Mouse (Mus musculus) neutrophil, adult 5-6 weeks (primary cell): ENCODE results near the gene Fntb. TPM values are rescaled to one million over a fixed set of nuclear protein-coding genes. Genes with fewer than 3 reads are reported as not detected.
A peak's percentile ranks its signal among the peaks of the same experiment; 100 is the strongest.

ENCODE experiments used
- ATAC-seq: fragments of 151-379, 151-347 bp; 2 replicates; pipeline ENCODE4 v1.8.0; 2017; ENCODE audit warnings: mild to moderate bottlenecking, moderate TSS enrichment; ENCODE audit not compliant: insufficient number of reproducible peaks, poor library complexity, low FRiP score, severe bottlenecking; ENCODE audit errors: extremely low read depth
- total RNA-seq: library from RNA; stranded (forward); fragments of 200-1000 nt; gene quantifications from 2 replicates; pipeline ENCODE4 v1.2.3, GENCODE M21; 2017

Gene Fntb
- total RNA-seq, 1 experiment from 2014 or later, result 6.2 TPM

- no peak for ATAC-seq
Observed at GRCm38 (mm10) chr12:76931739-76932687, 166.6 kb downstream of the Fntb start.

GRCm38 (mm10) chr12:76932688-76933060, 167.3 kb downstream of the Fntb start:
- ATAC-seq, result no peak

GRCm38 (mm10) chr12:76934438-76934837, 169.0 kb downstream of the Fntb start:
- no peak for ATAC-seq

GRCm38 (mm10) chr12:76936211-76936610, 170.8 kb downstream of the Fntb start:
- 0 out of 2 replicates have a peak, but pooled peaks have one; percentile 16 for ATAC-seq

- no peak for ATAC-seq
Observed at GRCm38 (mm10) chr12:76938013-76938412, 172.6 kb downstream of the Fntb start.

GRCm38 (mm10) chr12:76941524-76941923, 176.1 kb downstream of the Fntb start:
- no peak for ATAC-seq

GRCm38 (mm10) chr12:76942476-76942875, 177.1 kb downstream of the Fntb start:
- no peak for ATAC-seq

GRCm38 (mm10) chr12:76943046-76943445, 177.7 kb downstream of the Fntb start:
- no peak for ATAC-seq

GRCm38 (mm10) chr12:76943466-76943865, 178.1 kb downstream of the Fntb start:
- ATAC-seq, result no peak

GRCm38 (mm10) chr12:76947487-76947886, 182.1 kb downstream of the Fntb start:
- no peak for ATAC-seq

- ATAC-seq, result no peak
Observed at GRCm38 (mm10) chr12:76948185-76948584, 182.8 kb downstream of the Fntb start.

- peak; percentile 51; the same call in 1 of the 2 replicates for ATAC-seq
Observed at GRCm38 (mm10) chr12:76948781-76949180, 183.4 kb downstream of the Fntb start.

GRCm38 (mm10) chr12:76950330-76950729, 184.9 kb downstream of the Fntb start:
- peak; percentile 62 for ATAC-seq

- no peak for ATAC-seq
Observed at GRCm38 (mm10) chr12:76953750-76954363, 188.5 kb downstream of the Fntb start.

- ATAC-seq, result no peak
Observed at GRCm38 (mm10) chr12:76954698-76955423, 189.5 kb downstream of the Fntb start.

- ATAC-seq, result peak; percentile 59
Observed at GRCm38 (mm10) chr12:76957688-76958087, 192.3 kb downstream of the Fntb start.

- ATAC-seq, result no peak
Observed at GRCm38 (mm10) chr12:76961052-76961931, 195.9 kb downstream of the Fntb start.
